Comparison of ENCODE assay signal across 33 mouse cellular contexts in genomic region chr1:68542942-68543341, GRCm38 (mm10).
"Had no signal": no experiment of that assay in that cellular context is flagged by ENCODE, and none has a peak within 500 bp of the region (broad histone marks: within the 10 kb centered on the region; RNA-seq: fewer than 3 reads in every experiment).

No protein-coding gene starts in this region.

- H3K36me3 ChIP-seq: heart, embryonic 10.5 days; heart, embryonic 12.5 days; heart, embryonic 13.5 days; heart, embryonic 15.5 days; hindbrain, embryonic 10.5 days; hindbrain, embryonic 12.5 days; hindbrain, embryonic 13.5 days; hindbrain, embryonic 15.5 days; kidney, embryonic 15.5 days had no signal

- H3K9me3 ChIP-seq: heart, embryonic 10.5 days; heart, embryonic 12.5 days; heart, embryonic 13.5 days; heart, embryonic 15.5 days; hindbrain, embryonic 10.5 days; hindbrain, embryonic 12.5 days; hindbrain, embryonic 13.5 days; hindbrain, embryonic 15.5 days; kidney, embryonic 15.5 days had no signal

- H3K9ac ChIP-seq: heart, embryonic 12.5 days; heart, embryonic 13.5 days; heart, embryonic 15.5 days; hindbrain, embryonic 12.5 days; hindbrain, embryonic 13.5 days; hindbrain, embryonic 14.5 days; hindbrain, embryonic 15.5 days; kidney, embryonic 15.5 days had no signal

- H3K4me2 ChIP-seq: heart, embryonic 11.5 days; heart, embryonic 12.5 days; heart, embryonic 13.5 days; heart, embryonic 15.5 days; hindbrain, embryonic 12.5 days; hindbrain, embryonic 13.5 days; hindbrain, embryonic 14.5 days; hindbrain, embryonic 15.5 days; kidney, embryonic 15.5 days had no signal

- H3K4me1 ChIP-seq: heart, embryonic 13.5 days; heart, embryonic 15.5 days; hindbrain, embryonic 10.5 days; hindbrain, embryonic 12.5 days; hindbrain, embryonic 13.5 days; hindbrain, embryonic 15.5 days; kidney, embryonic 15.5 days had no signal

- ATAC-seq: hindbrain, embryonic 16.5 days; hindbrain, postnatal 0 days; inflammation-experienced regulatory T-cells, adult 6 months had no signal

- H3K27me3 ChIP-seq: heart, embryonic 12.5 days; heart, embryonic 13.5 days; heart, embryonic 15.5 days; hindbrain, embryonic 12.5 days; hindbrain, embryonic 13.5 days; hindbrain, embryonic 15.5 days; kidney, embryonic 15.5 days had no signal

- H3K4me3 ChIP-seq: heart, adult 2 months; heart, embryonic 10.5 days; heart, embryonic 12.5 days; heart, embryonic 13.5 days; heart, embryonic 15.5 days; hindbrain, embryonic 10.5 days; hindbrain, embryonic 12.5 days; hindbrain, embryonic 13.5 days; hindbrain, embryonic 15.5 days; kidney, embryonic 15.5 days; layer of hippocampus, adult 2 months; left cerebral cortex, adult 2 months had no signal

- DNase-seq: heart, adult 2 months; heart, postnatal 10 days; heart, postnatal 14 days; heart, postnatal 36 days; heart, postnatal 4 days; kidney, adult 11 months; kidney, adult 18-20 months; kidney, adult 2 months; kidney, adult 8-10 months; kidney, adult 9 months; kidney, postnatal 10 days; kidney, postnatal 14 days; kidney, postnatal 25 days; kidney, postnatal 36 days; kidney, postnatal 4 days; layer of hippocampus, adult 9-11 months had no signal

- H3K27ac ChIP-seq: heart, adult 2 months; heart, embryonic 10.5 days; heart, embryonic 13.5 days; heart, embryonic 15.5 days; hindbrain, embryonic 10.5 days; hindbrain, embryonic 12.5 days; hindbrain, embryonic 13.5 days; hindbrain, embryonic 14.5 days; hindbrain, embryonic 15.5 days; hindbrain, postnatal 0 days; kidney, embryonic 15.5 days; kidney, postnatal 0 days; layer of hippocampus, adult 2 months; left cerebral cortex, adult 2 months had no signal
